Mouse (Mus musculus): Measurements from ENCODE around the gene Ndufa7. TPM values are rescaled to one million over a fixed set of nuclear protein-coding genes. Genes with fewer than 3 reads are reported as not detected.

Ndufa7 gene
- polyA plus RNA-seq (2012; rRNA removed) (146 and 149 TPM in 2 replicates), polyA plus RNA-seq (2014; fragmentation: Nextera tagmentation; extraction: Ambion mirVana) (271 and 282 TPM in 2 replicates)

- H3K27ac ChIP-seq: peak within 1 kb of the TSS; percentile 72
Observed at GRCm38 (mm10) chr17:33824084-33824996, at the start of gene Ndufa7, which contains the start of gene Rps28. Gene Ndufa7 (plus strand): TSS chr17:33824572. Gene Rps28 (minus strand): TSS chr17:33824562.

DNA sequence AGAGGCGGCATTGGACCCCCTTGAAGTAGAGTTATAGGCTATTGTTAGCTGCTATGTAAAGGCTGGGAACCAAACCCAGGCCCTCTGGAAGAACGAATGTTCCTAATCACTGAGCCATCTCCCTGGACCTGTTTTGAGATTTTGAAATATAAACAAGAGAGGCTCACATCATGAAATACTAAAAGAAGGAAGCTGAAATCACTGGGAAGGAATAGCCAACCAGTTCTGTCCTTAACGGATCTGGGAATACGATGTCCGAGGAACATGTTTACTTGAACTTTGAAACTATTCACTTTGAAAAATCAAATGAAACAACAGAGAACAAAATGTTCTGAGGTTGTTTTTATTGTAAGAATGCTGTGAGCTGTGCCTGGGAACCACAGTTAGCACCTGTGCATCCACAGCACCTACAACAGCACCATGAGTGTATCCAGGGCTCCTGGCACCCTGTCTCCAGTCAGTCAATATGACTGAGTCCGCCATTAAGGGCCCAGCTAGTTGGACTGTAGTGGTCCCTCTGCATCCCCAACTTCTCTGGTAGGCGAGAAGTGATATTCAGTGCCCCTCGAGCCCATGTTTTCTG lies 49.7 kb upstream of the Ndufa7 start:
- no peak overlapping the region for H3K9ac ChIP-seq (replicated peaks)
- no peak for ATAC-seq (ENCODE audit: insufficient read depth)
- WGBS (ENCODE audit: insufficient replicate concordance): 77% methylated on average over 8 of the region's 8 CpGs
- H3K4me1 ChIP-seq (replicated peaks; ENCODE audit: control insufficient read depth in 2 of 2, insufficient read depth in 2 of 2, low read length in 1 of 2): peaks cover 3 to 10% of the 10 kb centered on the region in 2 experiments; a peak in 3 of 4 replicates
- TF ChIP-seq EP300 (IDR thresholded peaks at IDR 0.05; ENCODE audit: low read depth) (no peak), CTCF (IDR thresholded peaks at IDR 0.05; ENCODE audit: low read depth) (no peak)
- H3K4me2 ChIP-seq (ENCODE audit: low read depth): no peak overlapping the region
- no peak for DNase-seq (ENCODE audit: low read depth in 3 of 3, low spot score in 3 of 3)
- no peak overlapping the region for H3K4me3 ChIP-seq (ENCODE audit: insufficient read depth in 1 of 2, low read depth in 2 of 2, low read length in 2 of 2)
- H3K27ac ChIP-seq: no peak overlapping the region
- H3K36me3 ChIP-seq (replicated peaks; ENCODE audit: control insufficient read depth, insufficient read depth, low read depth): peaks cover 22% of the 10 kb centered on the region
- H3K27me3 ChIP-seq (ENCODE audit: control insufficient read depth, insufficient read depth, low read length): no peaks in the 10 kb centered on the region
- no peaks in the 10 kb centered on the region for H3K9me3 ChIP-seq (ENCODE audit: control insufficient read depth, low read length)

More at GRCm38 (mm10) chr17:33824084-33824996, at the start of gene Ndufa7, which contains the start of gene Rps28:
- peaks cover 7 to 19% of the 10 kb centered on the region in 2 experiments for H3K4me1 ChIP-seq (replicated peaks; ENCODE audit: control insufficient read depth in 2 of 2, insufficient read depth in 2 of 2, low read length in 1 of 2)
- peak; percentile 91 for ATAC-seq (ENCODE audit: insufficient read depth)
- DNase-seq (ENCODE audit: low read depth in 3 of 3, low spot score in 3 of 3): peak; percentile 92 to 94 (median 92)
- TF ChIP-seq CTCF (IDR thresholded peaks at IDR 0.05; ENCODE audit: low read depth) (no peak), EP300 (IDR thresholded peaks at IDR 0.05; ENCODE audit: low read depth) (peak; percentile 76)
- H3K9ac ChIP-seq (replicated peaks): peak within 1 kb of the TSS; percentile 90
- H3K36me3 ChIP-seq (replicated peaks; ENCODE audit: control insufficient read depth, insufficient read depth, low read depth): peaks cover 26% of the 10 kb centered on the region
- WGBS (ENCODE audit: insufficient replicate concordance): under 1% methylated on average over 51 of the region's 51 CpGs
- H3K4me2 ChIP-seq (ENCODE audit: low read depth): peak within 1 kb of the TSS; percentile 90
- no peaks in the 10 kb centered on the region for H3K9me3 ChIP-seq (ENCODE audit: control insufficient read depth, low read length)
- peak within 1 kb of the TSS; percentile 72 to 95 for H3K4me3 ChIP-seq (ENCODE audit: insufficient read depth in 1 of 2, low read depth in 2 of 2, low read length in 2 of 2)
- H3K27me3 ChIP-seq (ENCODE audit: control insufficient read depth, insufficient read depth, low read length): no peaks in the 10 kb centered on the region

- Histone ChIP-seq H3K4me3 (ENCODE audit: insufficient read depth in 1 of 2, low read depth in 2 of 2, low read length in 2 of 2) (no peak overlapping the region), H3K4me2 (ENCODE audit: low read depth) (no peak overlapping the region), H3K9ac (replicated peaks) (no peak overlapping the region), H3K36me3 (replicated peaks; ENCODE audit: control insufficient read depth, insufficient read depth, low read depth) (peaks cover 22% of the 10 kb centered on the region), H3K27ac (no peak overlapping the region), H3K4me1 (replicated peaks; ENCODE audit: control insufficient read depth in 2 of 2, insufficient read depth in 2 of 2, low read length in 1 of 2) (peaks cover 4 to 15% of the 10 kb centered on the region in 2 experiments), H3K9me3 (ENCODE audit: control insufficient read depth, low read length) (no peaks in the 10 kb centered on the region), H3K27me3 (ENCODE audit: control insufficient read depth, insufficient read depth, low read length) (no peaks in the 10 kb centered on the region)
- DNase-seq (ENCODE audit: low read depth in 3 of 3, low spot score in 3 of 3) (no peak), ATAC-seq (ENCODE audit: insufficient read depth) (no peak)
- 95% methylated on average over 4 of the region's 4 CpGs for WGBS (ENCODE audit: insufficient replicate concordance)
- TF ChIP-seq EP300 (IDR thresholded peaks at IDR 0.05; ENCODE audit: low read depth) (no peak), CTCF (IDR thresholded peaks at IDR 0.05; ENCODE audit: low read depth) (no peak)
Observed at GRCm38 (mm10) chr17:33775287-33775686, 49.1 kb upstream of the Ndufa7 start.

DNA sequence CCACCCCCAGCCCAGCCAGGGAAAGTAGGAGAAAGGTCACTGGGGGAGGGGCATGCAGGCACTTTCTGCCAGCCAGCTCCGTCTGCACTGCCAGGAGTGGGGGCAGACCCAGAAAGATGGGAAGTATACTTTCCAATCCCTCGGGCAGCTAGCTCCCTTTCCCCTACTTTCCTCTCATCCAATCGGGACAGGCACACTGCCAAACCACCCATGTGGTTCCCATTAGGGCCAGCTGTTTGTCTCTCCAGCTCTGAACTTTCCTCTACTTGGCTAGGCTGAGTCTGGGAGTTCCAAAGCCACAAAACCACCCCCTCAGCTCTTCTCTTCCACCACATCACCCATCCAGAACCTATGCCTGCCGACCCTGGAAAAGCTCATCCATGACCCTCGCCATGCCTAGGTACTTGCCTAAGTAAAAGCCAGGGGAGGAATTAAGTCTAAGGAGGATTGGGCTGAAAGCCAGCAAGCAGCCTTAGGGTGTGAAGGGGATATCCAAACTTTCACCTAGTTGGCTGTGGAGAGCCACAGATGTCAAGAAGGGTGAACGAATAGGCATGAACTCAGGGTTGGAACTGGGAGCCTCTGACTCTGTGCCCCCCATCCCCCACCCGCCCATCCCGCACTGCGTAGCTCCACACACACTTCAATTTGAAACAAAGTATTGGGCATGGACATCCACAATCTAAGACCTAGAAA lies 45.0 kb upstream of the Ndufa7 start:
- no peaks in the 10 kb centered on the region for H3K27me3 ChIP-seq (ENCODE audit: control insufficient read depth, insufficient read depth, low read length)
- H3K4me2 ChIP-seq (ENCODE audit: low read depth): peak overlapping the region; percentile 84
- H3K27ac ChIP-seq: no peak overlapping the region; the same call in 1 of the 2 replicates
- peaks cover 22% of the 10 kb centered on the region for H3K36me3 ChIP-seq (replicated peaks; ENCODE audit: control insufficient read depth, insufficient read depth, low read depth)
- H3K9me3 ChIP-seq (ENCODE audit: control insufficient read depth, low read length): no peaks in the 10 kb centered on the region
- H3K9ac ChIP-seq (replicated peaks): no peak overlapping the region
- peak in 2 of 3 experiments; percentile 39 to 40 for DNase-seq (ENCODE audit: low read depth in 3 of 3, low spot score in 3 of 3)
- peak overlapping the region in 1 of 2 experiments; percentile 17; a peak in 1 of 4 replicates for H3K4me3 ChIP-seq (ENCODE audit: insufficient read depth in 1 of 2, low read depth in 2 of 2, low read length in 2 of 2)
- peak; percentile 19; the same call in 1 of the 2 replicates for ATAC-seq (ENCODE audit: insufficient read depth)
- peaks cover 9 to 28% of the 10 kb centered on the region in 2 experiments for H3K4me1 ChIP-seq (replicated peaks; ENCODE audit: control insufficient read depth in 2 of 2, insufficient read depth in 2 of 2, low read length in 1 of 2)
- TF ChIP-seq CTCF (IDR thresholded peaks at IDR 0.05; ENCODE audit: low read depth): no peak
- no peak for TF ChIP-seq EP300 (IDR thresholded peaks at IDR 0.05; ENCODE audit: low read depth)
- 49% methylated on average over 9 of the region's 9 CpGs for WGBS (ENCODE audit: insufficient replicate concordance)

Measured in liver, embryonic 14.5 days (tissue).